Mouse (Mus musculus): ENCODE results near the gene Dolpp1.

DNA sequence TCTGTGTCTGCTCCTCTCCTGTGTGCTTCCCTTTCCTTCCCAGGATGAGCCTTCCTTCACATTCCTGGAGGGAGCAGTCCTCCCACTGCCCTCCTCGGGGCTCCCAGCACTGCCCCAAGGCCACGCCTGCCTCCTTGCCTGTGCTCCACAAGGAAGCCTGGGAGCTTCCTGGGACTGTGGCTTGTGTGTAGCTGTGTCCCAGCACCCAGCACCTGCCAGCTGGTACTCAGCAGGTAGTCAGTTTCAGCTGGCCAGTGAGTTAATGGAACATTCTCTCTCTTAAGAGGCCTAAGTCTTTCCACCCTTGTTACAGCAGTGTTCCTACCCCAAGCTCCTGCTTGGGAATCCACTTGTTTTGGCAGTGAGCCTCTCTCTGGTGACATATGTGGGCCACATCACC is 10.8 kb downstream of the Dolpp1 start:
- TF ChIP-seq POLR2A (IDR thresholded peaks at IDR 0.05; ENCODE audit: borderline replicate concordance, low read depth, low read length) (no peak), CTCF (IDR thresholded peaks at IDR 0.05; ENCODE audit: low read depth, low read length) (no peak)
